Mouse (Mus musculus) testis, adult 10 weeks (tissue): Measurements from ENCODE around the gene Ppp1cb. TPM values are rescaled to one million over a fixed set of nuclear protein-coding genes. Genes with fewer than 3 reads are reported as not detected.

ENCODE experiments used
- polyA plus RNA-seq: library from polyadenylated mRNA; stranded (reverse); fragments of 350-450 nt; fragmentation: Illumina TruSeq; extraction: RNeasy Lipid Tissue Mini Kit (QIAGEN cat#74804); gene quantifications from one replicate; pipeline ENCODE4 v1.2.3, GENCODE M21; 2014; ENCODE audit warnings: low read depth, low replicate concordance

Ppp1cb gene
- 160 TPM for polyA plus RNA-seq

DNA sequence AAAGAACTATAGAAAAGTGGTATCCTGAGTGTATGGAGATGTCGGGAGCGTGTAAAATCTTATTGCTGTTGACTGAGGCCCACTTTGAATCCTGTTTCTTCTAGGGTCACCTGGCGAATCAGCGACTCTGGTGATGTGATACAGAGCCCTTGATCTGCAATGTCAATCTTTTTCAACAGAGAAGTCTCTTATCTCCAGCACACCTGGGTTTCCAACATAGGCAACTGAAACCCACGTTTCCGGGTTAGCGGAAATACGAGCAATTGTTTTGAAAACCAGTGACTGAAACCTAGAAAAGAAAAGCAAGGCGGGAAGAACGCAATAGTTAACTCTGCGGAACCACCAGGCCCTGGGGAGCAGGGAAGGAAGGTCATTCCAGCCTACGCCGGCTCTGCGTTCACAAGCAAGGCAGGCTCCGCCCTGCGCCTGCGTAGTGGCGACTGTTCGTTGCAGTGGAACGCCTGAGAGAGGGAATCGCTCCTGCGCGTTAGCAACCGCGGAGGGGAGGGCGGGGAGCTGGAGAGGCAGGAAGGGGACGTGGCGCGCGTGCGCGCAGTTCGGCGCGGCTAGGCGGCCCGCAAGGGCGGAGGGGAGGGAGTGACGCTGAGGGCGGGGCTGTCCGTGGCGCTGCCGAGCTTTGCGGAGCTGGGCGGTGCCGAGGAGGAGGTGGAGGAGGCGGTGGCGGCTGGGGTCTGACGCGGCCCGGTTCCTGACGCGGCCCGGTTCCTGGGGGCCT lies at the start of gene Ppp1cb:
Gene Ppp1cb (plus strand): TSS at position 436 of the 736 bp plus-strand sequence.

Other genes starting within 250 kb of the Ppp1cb start
- 57.1 TPM for gene Plb1, start 226.1 kb upstream of the Ppp1cb start, polyA plus RNA-seq
- 38.5 TPM for gene Yes1, start 152.3 kb downstream of the Ppp1cb start, polyA plus RNA-seq